Mouse (Mus musculus): ENCODE data around the gene Anapc2. TPM values are rescaled to one million over a fixed set of nuclear protein-coding genes. Genes with fewer than 3 reads are reported as not detected.

Anapc2 gene
- total and polyA plus RNA-seq, 3 experiments: 13.0 to 55.2 (median 14.5) TPM

DNA sequence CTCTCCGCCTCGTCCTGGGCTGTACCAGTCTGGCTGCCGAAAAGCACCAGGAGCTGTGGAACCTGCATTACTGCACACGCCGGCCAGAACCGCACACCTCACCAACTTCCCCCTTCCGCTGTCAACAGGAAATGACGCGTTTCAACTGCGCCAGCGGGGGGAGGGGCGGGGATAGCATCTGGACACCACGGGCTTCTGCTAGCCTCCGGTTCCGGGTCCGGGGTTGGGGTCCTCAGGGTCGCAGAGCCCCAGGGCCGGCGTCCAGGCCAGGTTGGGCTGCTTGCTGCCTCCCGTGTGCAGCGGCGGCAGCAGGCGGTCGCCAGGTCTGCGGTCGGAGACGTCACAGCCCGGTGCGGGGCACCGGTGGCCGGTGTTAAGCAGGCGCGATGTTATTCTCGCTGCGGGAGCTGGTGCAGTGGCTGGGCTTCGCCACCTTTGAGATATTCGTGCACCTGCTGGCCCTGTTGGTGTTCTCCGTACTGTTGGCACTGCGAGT lies 16.9 kb upstream of the Anapc2 start, which contains the start of gene Tmem203:
Gene Tmem203 (plus strand): TSS at position 156 of the 496 bp plus-strand sequence.
- Histone ChIP-seq H3K79me2 (replicated peaks; ENCODE audit: control insufficient read depth, extremely low read depth, insufficient read depth, poor library complexity, severe bottlenecking) (peaks cover 14% of the 10 kb centered on the region), H3K4me2 (ENCODE audit: insufficient read depth, low read depth, poor library complexity, severe bottlenecking) (peak within 1 kb of the TSS; percentile 96), H3K9me3 (replicated peaks; ENCODE audit: low read length) (no peaks in the 10 kb centered on the region), H3K27ac (ENCODE audit: insufficient read depth, low read depth) (peak within 1 kb of the TSS; percentile 66), H3K4me1 (ENCODE audit: control insufficient read depth in 1 of 2, insufficient read depth in 2 of 2) (peaks cover 0 to 17% of the 10 kb centered on the region in 2 experiments; a peak in 2 of 4 replicates), H3K36me3 (replicated peaks in 1 of 2; ENCODE audit: control insufficient read depth in 1 of 2, insufficient read depth in 1 of 2, low read length in 1 of 2) (peaks cover 31 to 38% of the 10 kb centered on the region in 2 experiments), H3K4me3 (replicated peaks in 1 of 3; ENCODE audit: low read depth in 2 of 3, low read length in 2 of 3, poor library complexity in 1 of 3) (peak within 1 kb of the TSS; percentile 85 to 97 (median 87)), H3K27me3 (replicated peaks) (no peaks in the 10 kb centered on the region), H3K9ac (ENCODE audit: insufficient read depth, low read depth) (peak within 1 kb of the TSS; percentile 83)
- peak; percentile 94 for DNase-seq (ENCODE audit: extremely low read depth)
- TF ChIP-seq TCF12 (IDR thresholded peaks at IDR 0.05; ENCODE audit: low read depth, low read length) (peak; percentile 83), MXI1 (IDR thresholded peaks at IDR 0.05; ENCODE audit: low read depth, low read length) (peak; percentile 99), MYC (IDR thresholded peaks at IDR 0.05; ENCODE audit: low read depth, low read length) (peak; percentile 89), MAZ (IDR thresholded peaks at IDR 0.05; ENCODE audit: low read depth, low read length) (peak; percentile 93), MAFK (IDR thresholded peaks at IDR 0.05; ENCODE audit: insufficient replicate concordance, low read length) (no peak), ZC3H11A (IDR thresholded peaks at IDR 0.05; ENCODE audit: low read depth, low read length) (no peak), SMC3 (IDR thresholded peaks at IDR 0.05; ENCODE audit: low read depth, low read length) (no peak), EP300 (IDR thresholded peaks at IDR 0.05; ENCODE audit: low read length) (no peak), TBP (conservative IDR thresholded peaks at IDR 0.05; ENCODE audit: low read depth, low read length) (0 out of 2 replicates have a peak, but pooled peaks have one; percentile 47), POLR2A (IDR thresholded peaks at IDR 0.05; ENCODE audit: low read depth, low read length) (peak; percentile 85), ZKSCAN1 (IDR thresholded peaks at IDR 0.05; ENCODE audit: borderline replicate concordance, low read depth, low read length) (no peak), PAX5 (IDR thresholded peaks at IDR 0.05; ENCODE audit: low read length) (no peak), BHLHE40 (IDR thresholded peaks at IDR 0.05; ENCODE audit: low read depth, low read length) (peak; percentile 71), E2F4 (IDR thresholded peaks at IDR 0.05; ENCODE audit: insufficient replicate concordance, low read depth, low read length) (no peak), NRF1 (IDR thresholded peaks at IDR 0.05; ENCODE audit: low read depth, low read length) (peak; percentile 49), ELF1 (IDR thresholded peaks at IDR 0.05; ENCODE audit: low read depth, low read length) (peak; percentile 99), NELFE (IDR thresholded peaks at IDR 0.05; ENCODE audit: low read depth, low read length) (peak; percentile 87), CTCF (conservative IDR thresholded peaks at IDR 0.05 in 1 of 2, IDR thresholded peaks at IDR 0.05 in 1 of 2; ENCODE audit: low read depth in 2 of 2, low read length in 2 of 2) (no peak), SIN3A (IDR thresholded peaks at IDR 0.05; ENCODE audit: low read length) (peak; percentile 100), KAT2A (IDR thresholded peaks at IDR 0.05; ENCODE audit: insufficient replicate concordance, low read length) (peak; percentile 91; the same call in 1 of the 2 replicates), GABPA (IDR thresholded peaks at IDR 0.05; ENCODE audit: insufficient replicate concordance, low read depth, low read length) (peak; percentile 63; the same call in 1 of the 2 replicates), ETS1 (conservative IDR thresholded peaks at IDR 0.05; ENCODE audit: low read depth, low read length) (peak; percentile 56), ZMIZ1 (IDR thresholded peaks at IDR 0.05; ENCODE audit: low read depth, low read length) (peak; percentile 65), IRF4 (IDR thresholded peaks at IDR 0.05; ENCODE audit: low read depth, low read length) (peak; percentile 72; the same call in 1 of the 2 replicates), MAX (IDR thresholded peaks at IDR 0.05; ENCODE audit: low read length) (peak; percentile 94), POLR2AphosphoS2 (IDR thresholded peaks at IDR 0.05; ENCODE audit: low read depth, low read length) (peak; percentile 61; the same call in 1 of the 2 replicates), JUND (conservative IDR thresholded peaks at IDR 0.05; ENCODE audit: low read depth, low read length) (no peak), HCFC1 (IDR thresholded peaks at IDR 0.05; ENCODE audit: low read depth, low read length) (peak; percentile 98), MEF2A (IDR thresholded peaks at IDR 0.05; ENCODE audit: borderline replicate concordance, low read depth, low read length) (peak; percentile 59), RAD21 (IDR thresholded peaks at IDR 0.05; ENCODE audit: low read depth, low read length) (no peak), CHD2 (IDR thresholded peaks at IDR 0.05; ENCODE audit: low read length) (peak; percentile 96), RCOR1 (conservative IDR thresholded peaks at IDR 0.05; ENCODE audit: low read depth, low read length) (0 out of 2 replicates have a peak, but pooled peaks have one; percentile 65), ZNF384 (IDR thresholded peaks at IDR 0.05; ENCODE audit: low read depth, low read length) (no peak), CHD1 (IDR thresholded peaks at IDR 0.05; ENCODE audit: low read depth, low read length) (no peak), USF1 (IDR thresholded peaks at IDR 0.05; ENCODE audit: low read depth, low read length) (no peak), UBTF (IDR thresholded peaks at IDR 0.05; ENCODE audit: low read depth, low read length) (0 out of 2 replicates have a peak, but pooled peaks have one; percentile 18), USF2 (conservative IDR thresholded peaks at IDR 0.05; ENCODE audit: low read depth, low read length) (no peak), JUN (IDR thresholded peaks at IDR 0.05; ENCODE audit: insufficient read depth, low read depth, low read length) (no peak)
- dilution Hi-C loops (cut with MboI; ENCODE audit: extremely low pct_ligation_motif_present, extremely low pct_unique_long_range_greater_than_20kb, low sequenced_read_pairs): no loop called here
- in situ Hi-C loops (cut with MboI; ENCODE audit: low pct_ligation_motif_present, low pct_unique_long_range_greater_than_20kb, low sequenced_read_pairs): no loop called here

All from CH12.LX (cell line).